Mouse (Mus musculus): ENCODE data around the gene Fem1b.

Fem1b gene

DNA sequence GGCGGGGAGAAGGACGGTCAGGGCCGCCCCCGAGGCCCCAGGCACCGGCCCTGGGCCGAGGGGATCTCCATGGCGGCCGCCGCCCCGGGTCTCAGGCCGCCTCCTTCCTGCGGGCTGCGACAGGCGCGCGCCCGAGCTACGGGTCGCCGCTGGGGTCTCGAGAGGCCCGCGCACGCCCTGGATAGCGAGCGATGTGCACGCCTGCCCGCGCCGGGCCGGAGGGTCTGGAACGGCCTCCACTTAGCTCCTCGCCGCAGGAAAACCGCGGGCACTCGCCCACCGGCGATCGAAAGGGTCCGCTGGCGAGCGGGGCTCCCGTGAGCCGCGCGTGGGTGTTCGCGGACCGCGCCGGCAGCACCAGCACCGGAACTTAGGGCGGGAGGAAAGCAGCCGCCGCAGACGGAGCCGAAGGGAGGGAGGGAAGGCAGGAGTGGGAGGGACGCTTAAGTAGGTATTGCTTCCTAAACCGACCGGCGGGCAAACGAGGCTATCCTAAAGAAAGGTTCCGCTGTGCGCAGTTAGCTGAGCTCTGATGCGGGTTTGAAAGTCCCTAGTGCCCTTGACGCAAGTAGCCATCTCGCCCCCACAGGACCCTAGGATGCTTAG lies at the start of gene Fem1b:
Gene Fem1b, minus strand, starts transcription at position 419 of the 606 bp plus-strand sequence.
- TF ChIP-seq GATA4 (IDR thresholded peaks at IDR 0.05; ENCODE audit: insufficient replicate concordance, low read length) = peak; percentile 40; the same call in 1 of the 2 replicates

DNA sequence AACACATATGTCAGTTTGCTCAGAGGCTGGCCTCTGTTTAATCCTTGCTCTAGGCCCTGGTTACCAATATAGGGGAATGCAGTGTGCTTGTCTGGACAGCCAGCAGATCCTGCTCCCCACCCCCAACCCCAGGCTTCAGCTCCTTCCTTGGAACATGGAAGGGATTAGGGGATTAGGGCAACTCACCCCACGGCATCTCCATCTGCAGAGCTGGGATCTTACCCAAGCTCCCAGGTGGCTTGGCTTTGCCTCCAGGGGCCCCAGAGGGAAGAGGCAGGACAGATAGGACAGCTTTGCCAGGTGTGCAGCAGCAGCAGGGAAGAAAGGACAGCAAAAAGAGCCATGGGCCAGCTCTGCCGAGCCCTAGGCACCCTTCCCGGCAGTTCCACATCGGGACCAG lies 49.1 kb upstream of the Fem1b start:
- no peak for TF ChIP-seq GATA4 (IDR thresholded peaks at IDR 0.05; ENCODE audit: insufficient replicate concordance, low read length)

DNA sequence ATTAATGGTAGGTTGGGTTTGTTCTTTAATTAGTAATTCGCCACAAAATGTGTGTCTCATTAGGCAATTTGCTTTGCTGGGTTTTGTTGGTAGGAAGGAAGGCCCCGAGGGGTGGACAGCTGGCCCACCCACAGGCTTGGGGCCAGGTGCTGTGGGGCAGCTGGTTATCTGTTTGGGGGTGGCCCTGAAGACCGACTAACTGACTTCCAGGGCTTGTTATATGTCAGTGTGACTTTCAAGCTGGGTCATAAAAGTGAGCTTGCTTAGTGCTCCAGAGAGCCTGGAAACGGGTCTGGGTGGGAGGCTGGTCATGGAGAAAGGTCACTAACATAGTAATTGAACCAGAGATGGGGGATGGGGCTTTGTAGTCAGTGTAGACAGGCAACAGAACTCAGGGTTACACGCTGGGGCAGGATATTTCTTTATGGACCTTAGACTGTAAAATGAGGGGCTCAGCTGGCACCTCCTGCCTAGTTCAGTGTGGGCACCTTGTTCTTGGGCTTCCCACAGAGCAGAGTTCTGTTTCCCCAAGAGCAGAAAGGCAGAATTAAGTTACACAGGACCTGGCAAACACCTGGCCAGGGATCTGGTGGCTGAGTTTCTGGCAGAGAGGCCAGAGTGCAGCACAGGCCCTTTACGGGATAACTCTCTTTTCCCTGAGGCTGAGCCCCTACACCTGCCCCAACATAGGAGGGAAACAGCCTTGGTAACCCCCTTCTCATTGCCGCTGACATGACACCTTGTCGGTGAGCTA lies 46.7 kb upstream of the Fem1b start:
- TF ChIP-seq GATA4 (IDR thresholded peaks at IDR 0.05; ENCODE audit: insufficient replicate concordance, low read length) = no peak

DNA sequence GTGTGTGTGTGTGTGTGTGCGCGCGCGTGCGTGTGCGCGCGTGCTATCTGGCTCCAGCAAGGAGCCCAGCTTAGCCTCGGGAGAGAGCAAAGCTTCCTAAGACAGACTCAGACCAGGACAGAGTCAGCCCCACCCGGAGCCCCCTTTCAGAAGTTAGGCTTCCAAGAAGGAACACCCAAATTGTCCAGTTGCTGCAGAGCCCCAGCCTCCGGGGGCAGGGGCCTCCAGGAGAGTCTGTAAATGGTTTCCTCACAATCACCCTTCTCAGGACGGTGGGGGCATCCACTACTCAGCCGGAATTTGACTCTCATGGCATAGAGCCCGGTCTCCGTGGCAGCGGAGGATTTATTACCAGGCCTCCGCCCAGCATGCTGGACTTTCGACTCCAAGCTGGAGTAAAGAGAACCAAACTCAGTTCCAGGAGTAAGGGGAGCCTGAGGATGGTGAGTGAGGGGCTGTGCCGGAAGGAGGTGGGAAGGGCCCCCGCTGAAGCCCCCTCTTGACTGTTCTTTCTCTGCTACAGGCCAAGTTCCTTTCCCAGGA lies 46.1 kb upstream of the Fem1b start, which contains the start of gene Calml4:
Gene Calml4, plus strand, starts transcription at position 362 of the 543 bp plus-strand sequence.
- TF ChIP-seq GATA4 (IDR thresholded peaks at IDR 0.05; ENCODE audit: insufficient replicate concordance, low read length) = no peak

DNA sequence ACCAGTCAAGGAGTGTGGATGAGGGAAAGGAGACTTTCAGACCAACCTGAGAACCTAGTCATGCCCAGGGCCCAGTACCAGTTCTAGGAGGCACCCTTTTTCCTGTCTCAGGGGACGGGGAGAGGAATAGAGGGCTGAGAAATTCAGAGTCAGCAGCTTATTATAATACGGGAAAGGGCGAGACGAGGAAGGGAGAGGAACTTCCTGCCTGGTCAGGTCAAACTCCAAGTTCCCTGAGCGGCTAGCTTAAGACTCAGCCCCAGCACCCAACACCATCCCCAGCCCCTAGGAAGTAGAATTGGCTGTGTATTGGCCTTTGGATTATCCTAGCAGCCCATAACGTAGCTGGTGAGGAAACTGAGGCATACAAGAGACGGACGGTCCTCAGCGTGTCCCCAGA lies 45.5 kb upstream of the Fem1b start:
- no peak for TF ChIP-seq GATA4 (IDR thresholded peaks at IDR 0.05; ENCODE audit: insufficient replicate concordance, low read length)

DNA sequence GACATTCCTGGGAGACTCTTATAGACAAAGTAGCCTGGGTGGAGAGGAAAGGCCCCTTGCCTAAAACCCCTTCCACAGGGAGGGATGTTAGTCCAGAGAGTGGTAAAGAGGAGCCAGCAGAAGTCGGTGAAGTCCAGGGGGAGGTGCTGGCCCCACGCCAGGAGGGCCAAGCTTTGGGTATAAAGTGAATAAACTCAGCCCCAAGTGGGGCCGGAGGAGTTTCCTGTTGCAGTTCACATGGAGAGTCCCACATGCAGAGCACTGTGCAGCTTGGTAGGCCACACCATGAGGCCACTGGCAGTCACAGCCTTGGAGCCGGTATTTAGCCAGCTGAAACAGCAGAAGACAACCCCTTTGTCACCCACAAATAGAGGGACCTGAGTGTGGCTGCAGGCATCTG lies 42.7 kb upstream of the Fem1b start:
- TF ChIP-seq GATA4 (IDR thresholded peaks at IDR 0.05; ENCODE audit: insufficient replicate concordance, low read length) = no peak

DNA sequence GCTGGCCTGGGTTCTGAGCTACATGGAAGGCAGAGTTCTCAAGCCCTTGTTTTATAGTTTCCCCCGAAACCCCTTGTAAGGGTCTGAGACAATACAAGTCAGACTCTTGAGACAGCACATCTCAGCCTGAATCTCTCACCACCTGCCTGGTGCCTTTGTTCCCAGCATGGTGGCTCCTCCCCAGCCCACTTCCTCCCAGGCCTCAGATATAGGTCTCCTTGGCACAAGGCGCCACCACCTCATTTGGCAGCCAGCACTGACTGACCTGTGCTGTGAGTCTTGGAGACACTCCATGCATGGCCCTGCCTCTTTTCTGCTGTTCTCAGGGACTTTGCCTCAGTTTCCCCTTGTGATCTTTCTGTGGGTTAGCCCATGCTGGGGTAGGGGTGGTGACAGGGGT lies 39.8 kb upstream of the Fem1b start:
- no peak for TF ChIP-seq GATA4 (IDR thresholded peaks at IDR 0.05; ENCODE audit: insufficient replicate concordance, low read length)

DNA sequence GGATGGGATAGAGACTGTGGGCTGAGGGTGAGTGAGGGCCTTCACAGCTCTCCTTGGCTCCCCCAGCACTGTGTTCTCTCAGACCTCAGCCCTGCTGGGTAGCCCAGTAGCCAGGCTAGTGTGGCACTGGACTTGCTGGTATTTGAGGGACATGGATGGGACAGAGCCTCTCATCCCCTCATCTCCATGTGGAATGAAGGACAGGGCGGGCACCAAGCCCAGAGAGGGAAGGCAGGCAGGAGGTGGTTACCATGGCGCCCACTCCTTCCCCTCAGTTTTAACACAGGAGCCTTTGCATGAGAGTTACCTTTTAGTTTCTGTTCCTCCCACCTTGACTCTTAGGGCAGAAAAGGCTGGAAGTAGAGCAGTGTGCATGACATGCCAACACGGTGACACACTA lies 36.9 kb upstream of the Fem1b start:
- TF ChIP-seq GATA4 (IDR thresholded peaks at IDR 0.05; ENCODE audit: insufficient replicate concordance, low read length) = no peak

DNA sequence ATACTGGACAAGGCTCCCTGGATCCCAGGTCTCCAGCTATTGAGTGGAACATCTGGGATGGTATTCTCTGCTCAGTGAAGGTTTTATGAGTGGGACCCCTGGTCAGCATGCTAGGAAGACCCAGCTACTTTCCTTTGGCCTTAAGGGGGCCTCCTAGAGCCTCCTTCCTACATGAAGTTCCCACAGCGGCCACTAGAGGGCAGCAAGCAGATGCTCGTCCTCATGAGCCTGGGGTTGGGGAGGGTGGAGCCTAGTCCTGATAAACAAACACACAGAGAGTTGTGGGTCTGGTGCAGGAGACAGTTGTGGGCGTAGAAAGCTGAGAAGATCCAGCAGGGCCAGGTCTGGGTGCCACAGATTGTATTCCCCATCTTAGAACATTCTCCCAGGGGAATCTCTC lies 36.0 kb upstream of the Fem1b start:
- peak; percentile 28; the same call in 1 of the 2 replicates for TF ChIP-seq GATA4 (IDR thresholded peaks at IDR 0.05; ENCODE audit: insufficient replicate concordance, low read length)

DNA sequence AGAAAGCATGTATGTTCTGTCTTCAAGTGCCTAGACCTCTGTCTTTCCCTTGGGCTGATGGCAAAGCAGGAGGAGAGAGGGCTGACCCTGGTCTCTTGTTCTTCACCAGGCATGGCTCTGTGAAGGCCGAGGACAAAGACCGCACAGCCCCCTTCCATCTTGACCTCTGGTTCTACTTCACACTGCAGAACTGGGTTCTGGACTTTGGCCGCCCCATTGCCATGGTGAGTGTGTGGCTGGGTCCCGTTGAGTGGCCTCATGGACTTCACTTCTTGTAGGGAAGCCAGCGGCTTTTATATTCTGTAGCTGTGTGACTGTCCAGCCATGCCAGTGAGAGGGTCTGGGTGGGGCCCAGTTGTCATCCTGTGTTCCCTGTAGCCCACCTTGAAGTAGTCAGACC lies 32.7 kb upstream of the Fem1b start:
- no peak for TF ChIP-seq GATA4 (IDR thresholded peaks at IDR 0.05; ENCODE audit: insufficient replicate concordance, low read length)

DNA sequence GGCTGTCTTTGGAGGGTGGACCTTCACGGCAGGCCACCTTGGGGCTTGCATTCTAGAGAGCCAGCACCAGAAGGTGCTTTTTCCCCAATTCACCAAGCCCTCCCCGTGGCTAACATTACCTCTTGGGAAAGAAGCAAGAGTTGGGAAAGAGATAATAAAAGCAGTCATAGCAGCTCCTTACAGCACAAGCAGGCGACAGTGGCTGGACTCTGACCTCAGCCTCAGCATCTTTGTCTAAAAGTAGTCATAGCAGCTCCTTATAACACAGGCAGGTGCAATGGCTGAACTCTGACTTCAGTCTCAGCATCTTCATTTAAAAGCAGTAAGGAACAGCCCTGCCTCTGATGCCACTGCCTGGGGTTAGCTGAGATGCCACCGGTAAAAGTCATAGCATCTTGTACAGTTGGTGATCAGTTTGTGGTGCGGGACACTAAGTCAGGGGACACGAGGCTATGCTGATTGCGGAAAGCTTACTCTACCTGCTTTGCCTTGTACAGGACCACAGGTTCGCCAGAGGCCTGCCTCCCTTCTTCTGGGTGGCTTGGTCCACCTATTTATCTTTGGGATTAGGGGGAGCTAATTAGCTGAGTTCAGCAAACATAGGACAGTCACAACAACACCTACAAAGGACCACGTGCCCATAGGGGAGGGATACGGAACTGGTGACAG lies 31.8 kb upstream of the Fem1b start:
- no peak for TF ChIP-seq GATA4 (IDR thresholded peaks at IDR 0.05; ENCODE audit: insufficient replicate concordance, low read length)

DNA sequence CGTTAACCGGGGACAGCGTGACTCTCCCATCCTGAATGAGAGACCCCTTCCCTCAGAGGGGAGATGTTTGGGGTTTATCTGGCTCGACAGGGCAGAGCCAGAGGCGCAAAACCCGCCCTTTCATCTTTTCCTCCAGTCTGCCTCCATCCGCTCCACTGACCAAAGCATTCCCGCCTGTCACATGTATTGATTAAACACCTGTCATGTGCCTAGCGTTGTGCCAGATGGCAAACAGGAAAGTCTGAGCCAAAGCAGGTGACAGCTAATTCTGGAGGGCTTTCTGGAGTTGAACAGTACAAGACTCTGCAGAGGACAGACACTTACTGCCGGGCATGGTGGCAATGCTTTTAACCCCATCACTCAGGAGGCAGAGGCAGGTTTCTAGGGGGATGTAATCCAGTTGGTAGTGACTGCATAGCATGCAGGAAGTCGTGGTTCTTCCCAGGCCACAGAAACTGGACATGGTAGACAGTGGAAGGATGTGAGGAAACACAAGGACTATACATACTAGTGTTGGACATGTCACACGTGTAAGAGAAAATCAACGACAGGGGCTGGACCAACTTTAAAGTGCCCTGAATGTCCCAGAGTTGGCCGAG lies 27.5 kb upstream of the Fem1b start:
- TF ChIP-seq GATA4 (IDR thresholded peaks at IDR 0.05; ENCODE audit: insufficient replicate concordance, low read length) = no peak

DNA sequence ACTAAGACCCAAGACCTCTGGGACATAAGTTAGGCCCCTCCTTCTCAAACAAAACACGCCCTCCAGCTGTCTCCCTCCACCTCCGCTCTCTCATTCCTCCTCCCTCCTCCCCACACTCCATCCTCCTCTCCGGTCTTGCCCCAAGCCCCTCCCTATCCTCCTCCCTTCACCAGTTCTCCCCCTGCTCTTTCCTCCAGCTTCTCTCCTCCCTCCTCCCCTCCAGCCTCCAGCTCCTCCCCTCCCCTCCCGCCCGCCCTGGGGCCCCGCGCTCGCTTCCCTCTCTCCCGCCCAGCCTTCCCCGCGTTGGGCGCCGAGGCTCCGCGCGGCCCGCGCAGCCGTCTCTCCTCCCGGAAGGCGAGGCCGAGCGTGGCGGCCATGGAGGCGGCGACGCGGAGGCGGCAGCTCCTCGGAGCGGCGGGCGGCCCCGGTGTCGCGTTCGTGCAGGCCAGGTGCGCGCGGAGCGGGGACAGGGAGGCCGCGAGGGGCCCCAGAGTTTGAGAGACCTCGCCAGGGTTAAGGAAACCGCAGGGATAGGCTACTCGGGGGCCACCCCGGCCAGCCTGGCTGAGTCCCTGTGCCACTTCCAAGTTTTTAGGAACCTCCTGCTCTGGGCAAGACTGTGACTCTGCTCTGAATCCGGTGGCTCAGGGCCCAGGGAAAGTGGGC lies 26.9 kb upstream of the Fem1b start, which contains the start of gene Cln6:
Gene Cln6, plus strand, starts transcription at position 280 of the 666 bp plus-strand sequence.
- no peak for TF ChIP-seq GATA4 (IDR thresholded peaks at IDR 0.05; ENCODE audit: insufficient replicate concordance, low read length)

DNA sequence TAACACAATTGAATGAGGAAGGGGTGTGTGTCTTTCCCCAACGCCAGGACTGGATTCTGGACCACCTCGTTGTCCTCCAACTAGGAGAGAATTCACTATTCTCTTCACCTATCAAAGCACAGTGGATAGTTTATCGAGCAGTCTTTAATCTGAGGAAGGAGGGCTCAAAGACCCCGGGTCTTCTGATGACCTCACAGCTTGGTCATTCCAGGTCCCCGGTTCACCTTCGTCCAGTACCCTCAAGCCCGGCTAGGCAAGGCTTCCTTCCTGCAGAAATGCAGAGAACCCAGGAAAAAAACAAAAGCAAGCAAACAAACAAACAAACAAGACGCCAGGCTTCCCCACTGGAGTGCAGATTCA lies 26.4 kb upstream of the Fem1b start:
- no peak for TF ChIP-seq GATA4 (IDR thresholded peaks at IDR 0.05; ENCODE audit: insufficient replicate concordance, low read length)

DNA sequence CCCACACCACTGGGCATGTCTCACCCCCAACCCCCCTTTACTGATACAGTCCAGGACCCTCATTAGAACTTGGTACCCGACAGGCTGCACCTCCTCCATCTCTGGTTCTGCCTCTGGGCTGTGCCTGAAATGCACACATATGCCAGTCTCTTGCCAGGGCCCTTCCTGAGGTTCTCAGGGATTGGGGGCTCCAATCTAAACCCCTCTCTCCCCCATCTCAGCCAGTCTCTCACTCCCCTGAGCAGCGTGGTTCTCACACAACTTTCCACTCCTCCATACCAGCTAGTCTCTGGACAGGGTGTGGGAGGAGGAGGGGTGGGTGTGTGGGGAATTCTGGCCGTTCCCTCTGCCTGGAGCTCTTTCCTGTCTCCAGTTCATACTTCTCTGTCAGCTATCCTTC lies 25.9 kb upstream of the Fem1b start:
- TF ChIP-seq GATA4 (IDR thresholded peaks at IDR 0.05; ENCODE audit: insufficient replicate concordance, low read length) = no peak
